Mouse (Mus musculus) embryo, embryonic 10 days (tissue): ENCODE measurements around the gene Slc11a1.

Experiments
- DNase-seq: peaks from one replicate; pipeline ENCODE4 v3.0.0-alpha.2; 2015; ENCODE audit warnings: low spot score

Gene Slc11a1

DNA sequence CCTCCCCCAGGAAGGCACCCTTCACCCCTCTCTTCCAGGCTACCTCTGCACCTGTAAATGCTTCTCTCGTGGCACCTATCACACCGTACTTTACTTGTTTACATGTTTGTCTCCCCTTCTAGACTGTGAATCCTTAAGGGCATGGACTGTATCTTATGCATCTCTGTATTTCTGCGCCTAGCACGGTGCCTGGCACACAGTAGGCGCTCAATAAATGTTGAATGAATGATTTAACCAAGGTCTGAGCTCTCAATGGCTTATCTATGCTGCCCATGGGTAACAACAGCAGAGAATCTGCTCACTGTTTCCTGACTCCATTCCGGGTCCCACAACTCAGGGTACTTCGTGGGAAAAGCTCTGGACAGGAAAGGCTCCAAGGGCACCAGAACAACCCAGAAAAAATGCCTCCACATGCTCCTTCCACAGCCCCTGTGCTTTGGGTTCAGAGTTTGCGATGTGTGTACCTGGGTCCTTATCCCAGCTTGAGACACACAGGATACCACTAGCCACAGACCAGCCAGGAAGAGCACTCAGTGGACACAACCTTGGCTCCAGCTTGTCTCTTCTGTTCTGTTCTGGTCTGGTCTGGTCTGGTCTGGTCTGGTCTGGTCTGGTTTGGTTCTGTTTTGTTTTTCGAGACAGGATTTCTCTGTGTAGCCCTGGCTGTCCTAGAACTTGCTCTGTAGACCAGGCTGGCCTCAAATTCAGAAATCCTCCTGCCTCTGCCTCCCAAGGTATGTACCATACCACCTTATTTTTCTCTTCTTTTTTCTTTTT, 21.4 kb upstream of the Slc11a1 start:
- no peak for DNase-seq

GRCm38 (mm10) chr1:74357531-74357930, 17.5 kb upstream of the Slc11a1 start:
- DNase-seq: no peak

DNA sequence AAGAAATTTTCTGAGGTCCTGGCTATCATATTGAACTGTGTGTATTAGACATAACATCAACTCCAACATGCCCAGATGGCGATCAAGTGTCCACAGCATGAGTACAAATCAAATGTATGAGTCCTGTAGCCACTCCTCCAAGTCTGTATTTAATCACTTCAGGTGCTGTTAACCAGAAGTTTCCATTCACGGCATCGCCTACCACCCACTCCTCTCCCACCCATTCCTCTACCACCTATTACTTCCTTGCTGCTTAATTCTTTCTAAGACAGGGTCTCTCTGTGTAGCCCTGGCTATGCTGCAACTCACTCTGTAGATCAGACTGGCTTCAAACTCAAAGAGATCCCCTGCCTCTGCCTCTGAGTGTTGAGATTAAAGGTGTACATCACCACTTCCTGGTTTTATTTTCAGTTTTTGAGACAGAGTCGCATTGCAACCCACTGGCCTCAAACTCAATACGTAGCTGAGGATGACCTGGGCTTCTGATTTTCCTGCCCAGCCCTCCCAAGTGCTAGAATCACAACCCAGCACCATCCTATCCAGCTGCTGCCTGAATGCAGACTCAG, 15.0 kb upstream of the Slc11a1 start:
- no peak for DNase-seq

DNA sequence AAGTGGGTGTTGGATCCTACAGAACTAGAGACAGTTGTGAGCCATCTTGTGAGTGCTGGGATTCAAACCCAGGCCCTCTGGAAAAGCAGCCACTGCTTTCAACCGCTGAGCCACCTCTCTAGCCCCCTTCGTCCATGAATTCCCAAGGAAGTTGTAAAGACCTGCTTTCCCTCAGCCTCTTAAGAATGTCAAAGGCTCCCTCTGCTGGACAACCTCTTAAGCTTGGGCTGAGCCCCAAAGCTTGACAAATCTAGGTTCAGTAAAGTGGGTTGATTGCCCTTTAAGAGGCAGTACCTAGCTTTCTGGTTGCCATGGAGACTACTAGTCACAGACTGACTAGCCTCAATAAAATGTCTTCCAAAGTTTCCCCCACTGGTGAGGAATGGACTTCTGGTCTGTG, 13.2 kb upstream of the Slc11a1 start, which contains the start of gene Catip:
Gene Catip, plus strand, starts transcription at position 297 of the 400 bp plus-strand sequence.
- peak; percentile 93 for DNase-seq

GRCm38 (mm10) chr1:74362325-74363229, 12.4 kb upstream of the Slc11a1 start:
- DNase-seq: no peak

DNA sequence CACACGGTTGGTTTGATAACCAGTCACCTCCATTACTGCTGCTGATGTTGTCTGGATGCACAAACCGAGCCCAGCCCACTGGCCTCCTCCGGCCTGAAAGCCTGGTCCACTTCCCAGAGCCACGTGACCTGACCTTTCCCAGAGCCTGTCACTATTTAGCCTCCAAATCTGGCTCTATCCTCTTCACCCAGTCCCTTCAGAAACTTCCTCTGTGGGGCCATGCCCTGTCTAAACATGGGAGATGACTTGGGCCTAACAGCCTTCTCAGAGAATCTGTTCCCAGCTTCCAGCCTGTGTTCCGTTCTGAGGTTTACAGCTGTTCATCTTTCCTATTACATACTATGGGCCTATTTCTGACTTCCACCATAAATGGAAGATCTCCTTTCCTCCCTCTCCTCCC, 11.6 kb upstream of the Slc11a1 start:
- DNase-seq: no peak

DNA sequence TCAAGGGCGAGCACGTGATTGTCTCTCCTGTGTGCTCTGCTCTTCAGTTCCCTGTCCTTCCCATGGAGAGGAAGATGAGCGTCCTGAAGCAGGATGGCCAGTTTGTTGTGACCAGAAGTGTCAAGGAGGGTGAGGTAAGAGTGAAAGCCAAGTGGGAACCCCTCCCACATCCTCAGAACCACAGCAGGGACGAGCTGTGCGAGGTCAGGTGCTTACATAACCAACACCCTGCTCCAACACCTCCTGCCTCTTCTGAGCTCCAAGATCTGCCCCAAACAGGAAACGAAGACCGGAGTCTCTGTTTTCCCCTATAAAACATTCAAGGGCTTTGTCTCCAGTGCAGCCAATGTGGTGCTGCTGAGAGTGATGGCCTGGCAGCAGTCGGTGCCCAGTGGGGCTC, 10.7 kb upstream of the Slc11a1 start:
- DNase-seq: no peak

DNA sequence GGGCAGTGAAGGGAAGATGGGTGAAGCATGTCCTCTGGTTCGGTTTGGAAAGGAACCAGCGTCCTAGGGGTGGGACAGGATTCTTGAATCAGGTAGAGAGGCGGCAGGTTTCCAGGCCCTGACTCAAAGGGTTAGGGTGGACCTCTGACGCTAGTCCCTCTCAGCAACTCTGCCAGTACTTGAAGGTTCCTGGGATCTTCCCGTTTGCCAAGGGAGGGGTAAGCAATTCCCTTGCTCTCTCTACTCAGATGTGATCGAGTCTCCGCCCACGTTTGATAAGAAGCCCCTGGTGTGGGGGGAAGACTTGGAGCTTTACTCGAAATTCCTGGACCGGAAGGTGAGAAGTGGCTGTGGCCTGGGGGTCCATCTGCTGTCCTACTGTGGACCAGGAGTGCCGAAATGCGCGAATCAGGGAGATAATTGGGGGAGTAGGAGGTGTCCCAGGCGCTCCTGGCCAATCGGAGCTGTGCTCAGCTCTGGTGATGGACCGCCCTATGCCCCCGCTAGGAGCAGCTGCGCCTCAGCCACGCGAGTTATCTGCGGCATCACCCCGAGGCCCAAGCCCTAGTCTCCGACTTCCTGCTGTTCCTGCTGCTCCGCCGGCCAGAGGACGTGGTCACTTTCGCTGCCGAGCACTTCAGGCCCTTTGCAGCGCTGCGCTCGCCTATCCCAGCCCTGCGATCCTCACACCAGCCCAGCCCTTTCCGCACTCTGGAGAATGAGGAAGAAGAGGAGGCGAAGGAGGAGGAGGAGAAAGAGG, 6.9 kb upstream of the Slc11a1 start:
- DNase-seq: peak; percentile 74

- no peak for DNase-seq
These were observed 5.0 kb upstream of the Slc11a1 start for GRCm38 (mm10) chr1:74370040-74370439.

DNA sequence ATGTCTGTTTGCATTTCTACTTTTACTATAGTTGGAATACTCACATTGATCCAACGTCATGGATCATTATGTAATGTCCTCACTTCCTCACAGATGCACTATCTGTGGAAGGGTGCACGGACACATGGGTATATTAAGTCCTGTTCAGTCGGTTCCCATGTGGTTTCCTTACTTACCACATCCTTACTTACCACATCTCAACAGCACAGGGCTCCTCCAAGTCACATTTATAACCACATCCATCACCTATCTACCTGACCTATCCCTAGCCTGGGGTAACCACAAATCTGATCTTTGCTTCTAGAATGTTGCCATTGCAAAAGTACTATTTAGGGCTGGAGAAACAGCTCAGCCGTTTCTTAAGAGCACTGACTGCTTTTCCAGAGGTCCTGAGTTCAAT, 1.6 kb upstream of the Slc11a1 start:
- no peak for DNase-seq

DNA sequence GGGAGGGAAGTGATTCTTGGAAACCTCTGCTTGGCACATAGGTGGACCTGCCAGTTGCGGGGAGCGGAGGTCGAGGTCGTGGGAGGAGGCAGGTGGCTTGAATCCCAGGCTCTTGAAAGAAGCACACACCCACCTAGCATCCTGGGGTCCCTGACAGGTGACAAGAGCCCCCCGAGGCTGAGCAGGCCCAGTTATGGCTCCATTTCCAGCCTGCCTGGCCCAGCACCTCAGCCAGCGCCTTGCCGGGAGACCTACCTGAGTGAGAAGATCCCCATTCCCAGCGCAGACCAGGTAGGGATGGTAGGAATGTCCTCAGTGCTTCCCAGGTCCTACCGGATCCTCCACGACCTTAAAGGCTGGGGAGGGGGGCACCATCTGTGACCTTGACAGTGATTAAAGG, 566 bp downstream of the Slc11a1 start:
- no peak for DNase-seq

- no peak for DNase-seq
These were observed 1.4 kb downstream of the Slc11a1 start for GRCm38 (mm10) chr1:74376396-74376795.

- DNase-seq: no peak
These were observed 4.1 kb downstream of the Slc11a1 start for GRCm38 (mm10) chr1:74379058-74379504.

- DNase-seq: no peak
These were observed 5.5 kb downstream of the Slc11a1 start for GRCm38 (mm10) chr1:74380484-74380883.

GRCm38 (mm10) chr1:74381588-74382021, 6.6 kb downstream of the Slc11a1 start:
- DNase-seq: no peak

DNA sequence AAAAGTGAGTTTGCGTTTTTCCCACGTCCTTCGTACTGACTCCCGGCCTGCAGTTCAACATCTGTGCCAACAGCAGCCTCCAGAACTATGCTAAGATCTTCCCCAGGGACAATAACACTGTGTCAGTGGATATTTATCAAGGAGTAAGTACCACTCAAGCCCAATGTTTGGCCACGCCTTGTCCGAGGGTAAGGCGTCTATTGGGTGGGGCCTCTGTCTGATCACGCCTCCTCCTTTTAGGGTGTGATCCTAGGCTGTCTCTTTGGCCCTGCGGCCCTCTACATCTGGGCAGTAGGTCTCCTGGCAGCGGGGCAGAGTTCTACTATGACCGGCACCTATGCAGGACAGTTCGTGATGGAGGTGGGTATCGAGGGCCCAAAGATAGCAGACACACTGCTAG, 8.4 kb downstream of the Slc11a1 start:
- DNase-seq: no peak

DNA sequence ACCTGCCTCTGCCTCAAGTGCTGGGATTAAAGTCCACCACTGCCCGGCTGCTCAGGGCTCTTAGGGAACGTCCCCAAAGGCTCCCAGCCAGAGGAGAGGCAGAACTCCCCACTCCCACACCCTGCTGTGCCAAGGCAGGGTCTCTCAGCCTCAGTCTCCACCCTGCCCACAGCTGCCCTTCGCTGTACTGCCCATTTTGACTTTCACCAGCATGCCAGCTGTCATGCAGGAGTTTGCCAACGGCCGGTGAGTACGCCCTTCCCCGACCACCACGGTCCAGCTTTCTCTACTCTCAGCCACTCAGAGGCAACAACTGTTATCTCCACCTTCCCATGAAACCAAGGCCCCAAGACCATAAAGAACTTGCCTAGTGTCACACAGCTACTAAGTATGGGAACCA, 9.5 kb downstream of the Slc11a1 start:
- no peak for DNase-seq

GRCm38 (mm10) chr1:74385064-74385463, 10.1 kb downstream of the Slc11a1 start:
- no peak for DNase-seq

- no peak for DNase-seq
These were observed 10.5 kb downstream of the Slc11a1 start for GRCm38 (mm10) chr1:74385531-74385930.

GRCm38 (mm10) chr1:74386363-74386713, 11.3 kb downstream of the Slc11a1 start:
- DNase-seq: no peak

DNA sequence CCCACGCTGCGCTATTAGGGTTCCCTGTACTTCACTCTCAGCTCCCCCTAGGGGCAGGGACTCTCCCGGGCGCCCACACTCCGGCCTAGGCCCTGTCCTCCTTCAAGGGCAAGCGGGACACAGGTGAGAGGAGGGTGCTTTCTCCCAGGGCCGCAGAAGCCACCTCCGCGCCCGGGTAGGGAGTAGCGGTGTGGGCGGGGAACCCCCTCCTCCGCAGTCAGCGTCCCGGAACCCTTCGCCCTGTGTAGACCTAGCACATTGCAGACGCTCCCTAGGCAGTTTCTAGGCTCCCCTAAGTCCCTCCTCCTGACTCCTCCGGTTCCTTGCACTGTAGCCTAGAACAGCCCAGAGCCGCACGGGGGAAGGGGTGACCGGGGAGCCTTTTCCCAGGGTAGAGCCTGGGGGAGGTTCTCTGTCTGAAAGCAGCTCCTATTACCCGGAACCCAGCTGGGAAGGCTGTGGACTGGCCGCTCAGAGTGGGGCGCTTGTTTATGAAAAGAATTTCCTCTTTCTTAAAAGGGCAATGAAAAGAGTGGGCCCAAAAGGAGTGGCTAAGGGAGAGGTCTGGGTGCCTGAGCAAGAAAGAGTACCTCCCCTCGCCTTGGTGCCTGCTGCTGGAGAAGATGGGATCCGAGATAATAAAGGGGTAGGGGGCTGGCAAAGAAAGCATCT, 11.9 kb downstream of the Slc11a1 start:
- DNase-seq: peak; percentile 96
